Mouse (Mus musculus) retina, embryonic 14.5 days (tissue): ENCODE measurements around the gene Tmem238.

Experiments
- DNase-seq: peaks from one replicate; pipeline ENCODE4 v3.0.0-alpha.2; 2015; ENCODE audit warnings: low spot score

Gene Tmem238

GRCm38 (mm10) chr7:4746326-4746980 lies 43.0 kb downstream of the Tmem238 start:
- no peak for DNase-seq

- no peak for DNase-seq
Observed at GRCm38 (mm10) chr7:4744886-4745285, 44.6 kb downstream of the Tmem238 start.

- DNase-seq = no peak
Observed at GRCm38 (mm10) chr7:4743354-4743753, 46.1 kb downstream of the Tmem238 start.

GRCm38 (mm10) chr7:4742482-4742819 lies 47.0 kb downstream of the Tmem238 start:
- DNase-seq = no peak

- DNase-seq = no peak
Observed at GRCm38 (mm10) chr7:4741672-4742481, 47.6 kb downstream of the Tmem238 start.

- DNase-seq = peak; percentile 74
Observed at GRCm38 (mm10) chr7:4741151-4741550, 48.3 kb downstream of the Tmem238 start.

GRCm38 (mm10) chr7:4740309-4740727 lies 49.1 kb downstream of the Tmem238 start:
- no peak for DNase-seq

- peak; percentile 100 for DNase-seq
Observed at GRCm38 (mm10) chr7:4739544-4740275, 49.7 kb downstream of the Tmem238 start, which contains the start of gene Kmt5c. Kmt5c (plus strand) TSS chr7:4740115.

- DNase-seq = no peak
Observed at GRCm38 (mm10) chr7:4739041-4739543, 50.4 kb downstream of the Tmem238 start.
